Comparison of ENCODE assay signal across 9 mouse cellular contexts in the genomic region with DNA sequence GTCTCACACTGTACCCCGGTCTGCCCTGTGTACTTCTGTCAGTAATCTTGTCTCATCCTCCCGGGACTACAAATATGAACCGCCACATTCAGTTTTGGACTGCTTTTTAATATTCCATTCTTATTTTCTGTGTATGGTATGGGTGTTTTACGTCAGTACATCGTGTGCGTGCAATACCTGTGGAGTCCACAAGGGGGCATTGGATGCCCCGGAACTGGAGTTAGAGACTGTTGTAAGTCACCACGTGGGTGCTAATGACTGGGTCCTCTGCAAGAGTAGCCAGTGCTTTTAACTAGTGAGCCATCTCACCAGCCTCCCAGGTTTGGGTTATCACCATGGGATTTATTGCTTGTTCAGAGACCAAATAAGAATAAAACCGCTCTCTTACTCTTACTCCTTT. TPM values are rescaled to one million over a fixed set of nuclear protein-coding genes. Genes with fewer than 3 reads are reported as not detected.
DNase-seq lines count a peak whose midpoint lies in the region; ATAC-seq and TF ChIP-seq lines count a peak whose summit lies in the region.
"Had no signal": no experiment of that assay in that cellular context is flagged by ENCODE, and none has a peak within 500 bp of the region (broad histone marks: within the 10 kb centered on the region; RNA-seq: fewer than 3 reads in every experiment).

No protein-coding gene starts in this region.

- no peak overlapping the region for H3K4me3 ChIP-seq in hindbrain, embryonic 11.5 days (ENCODE audit: low read depth, low read length)
- no peak overlapping the region for H3K4me3 ChIP-seq in hindbrain, embryonic 16.5 days (ENCODE audit: low read length)
- H3K4me3 ChIP-seq in bone marrow macrophage, adult 2 months (ENCODE audit: insufficient read depth, low read length): no peak overlapping the region
- H3K4me3 ChIP-seq in limb, embryonic 11.5 days (ENCODE audit: low read depth, low read length): no peak overlapping the region
- H3K4me3 ChIP-seq in spleen, adult 2 months (ENCODE audit: extremely low read depth, insufficient read depth, insufficient read length): no peak overlapping the region
- H3K4me3 ChIP-seq in intestine, embryonic 16.5 days (ENCODE audit: low read length): no peak overlapping the region
- H3K4me3 ChIP-seq: embryonic facial prominence, embryonic 13.5 days had no signal

- no peak for ATAC-seq in hindbrain, embryonic 11.5 days (ENCODE audit: low FRiP score)
- ATAC-seq in hindbrain, embryonic 16.5 days: no peak
- no peak for ATAC-seq in limb, embryonic 11.5 days (ENCODE audit: insufficient number of reproducible peaks, low FRiP score, low TSS enrichment, low read depth)
- no peak for ATAC-seq in intestine, embryonic 16.5 days

- H3K36me3 ChIP-seq in hindbrain, embryonic 11.5 days (ENCODE audit: control insufficient read depth, insufficient read depth, low read length): no peaks in the 10 kb centered on the region
- no peaks in the 10 kb centered on the region for H3K36me3 ChIP-seq in hindbrain, embryonic 16.5 days (ENCODE audit: control insufficient read depth, insufficient read depth, low read length)
- no peaks in the 10 kb centered on the region for H3K36me3 ChIP-seq in limb, embryonic 11.5 days (ENCODE audit: control insufficient read depth, insufficient read depth, low read length)
- no peaks in the 10 kb centered on the region for H3K36me3 ChIP-seq in spleen, adult 2 months (ENCODE audit: control insufficient read depth, insufficient read depth, low read length)
- no peaks in the 10 kb centered on the region for H3K36me3 ChIP-seq in intestine, embryonic 16.5 days (ENCODE audit: control insufficient read depth, insufficient read depth, low read length)
- H3K36me3 ChIP-seq: embryonic facial prominence, embryonic 13.5 days had no signal

- no peak overlapping the region for H3K9ac ChIP-seq in hindbrain, embryonic 11.5 days (ENCODE audit: low read depth, low read length)
- no peak overlapping the region for H3K9ac ChIP-seq in hindbrain, embryonic 16.5 days (ENCODE audit: low read depth, low read length)
- no peak overlapping the region for H3K9ac ChIP-seq in limb, embryonic 11.5 days (ENCODE audit: low read length)
- no peak overlapping the region for H3K9ac ChIP-seq in intestine, embryonic 16.5 days (ENCODE audit: low read depth, low read length)
- H3K9ac ChIP-seq: embryonic facial prominence, embryonic 13.5 days had no signal

- peak; percentile 56; the same call in 1 of the 2 replicates for TF ChIP-seq CTCF in bone marrow macrophage, adult 2 months (IDR thresholded peaks at IDR 0.05; ENCODE audit: low read depth, low read length)
- TF ChIP-seq CTCF in spleen, adult 2 months (IDR thresholded peaks at IDR 0.05; ENCODE audit: extremely low read depth, insufficient read depth, insufficient read length, insufficient replicate concordance): peak; percentile 29; the same call in 1 of the 2 replicates

- WGBS in hindbrain, embryonic 11.5 days: 36% methylated on average over 9 of the region's 9 CpGs
- WGBS in hindbrain, embryonic 16.5 days: 47% methylated on average over 9 of the region's 9 CpGs
- whole genome bisulfite sequencing in limb, embryonic 11.5 days: 38% methylated on average over 9 of the region's 9 CpGs
- WGBS in spleen, adult 2 months: 61% methylated on average over 9 of the region's 9 CpGs
- WGBS in intestine, embryonic 16.5 days: 48% methylated on average over 9 of the region's 9 CpGs

- TF ChIP-seq POLR2A in bone marrow macrophage, adult 2 months (IDR thresholded peaks at IDR 0.05; ENCODE audit: borderline replicate concordance, low read depth, low read length): no peak
- no peak for TF ChIP-seq POLR2A in spleen, adult 2 months (IDR thresholded peaks at IDR 0.05; ENCODE audit: low read depth, low read length)

- peaks cover 1% of the 10 kb centered on the region; the same call in 1 of the 2 replicates for H3K27me3 ChIP-seq in hindbrain, embryonic 11.5 days (ENCODE audit: control insufficient read depth, insufficient read depth, low read length)
- no peaks in the 10 kb centered on the region for H3K27me3 ChIP-seq in hindbrain, embryonic 16.5 days (replicated peaks; ENCODE audit: control insufficient read depth, insufficient read depth, low read length)
- H3K27me3 ChIP-seq in limb, embryonic 11.5 days (ENCODE audit: control insufficient read depth, insufficient read depth, low read length): peaks cover 17% of the 10 kb centered on the region
- H3K27me3 ChIP-seq in spleen, adult 2 months (ENCODE audit: control insufficient read depth, insufficient read depth, low read length): no peaks in the 10 kb centered on the region
- peaks cover 9% of the 10 kb centered on the region; the same call in 1 of the 2 replicates for H3K27me3 ChIP-seq in intestine, embryonic 16.5 days (replicated peaks; ENCODE audit: control insufficient read depth, insufficient read depth, low read length)

- H3K9me3 ChIP-seq in hindbrain, embryonic 11.5 days (ENCODE audit: control insufficient read depth, low read length): no peaks in the 10 kb centered on the region
- no peaks in the 10 kb centered on the region for H3K9me3 ChIP-seq in hindbrain, embryonic 16.5 days (ENCODE audit: control insufficient read depth, low read length)
- H3K9me3 ChIP-seq in limb, embryonic 11.5 days (ENCODE audit: control insufficient read depth, low read length): no peaks in the 10 kb centered on the region
- H3K9me3 ChIP-seq in intestine, embryonic 16.5 days (ENCODE audit: control insufficient read depth, low read length): no peaks in the 10 kb centered on the region
- H3K9me3 ChIP-seq: embryonic facial prominence, embryonic 13.5 days had no signal

- peak; percentile 69 for DNase-seq in hindbrain, embryonic 11.5 days (ENCODE audit: low spot score)
- DNase-seq in CD8-positive naive resting alpha-beta T cell, adult 2 months (ENCODE audit: low read depth in 2 of 2, low spot score in 2 of 2): peak; percentile 59 to 70
- peak; percentile 69 for DNase-seq in limb, embryonic 11.5 days (ENCODE audit: low spot score)
- DNase-seq in spleen, adult 2 months (ENCODE audit: low read depth in 1 of 2, low spot score in 2 of 2): peak; percentile 49 to 55
- no peak for DNase-seq in cerebellum, adult 8-10 months

- H3K4me1 ChIP-seq in hindbrain, embryonic 11.5 days (replicated peaks; ENCODE audit: control insufficient read depth, insufficient read depth, low read length): peaks cover 4% of the 10 kb centered on the region; the same call in 1 of the 2 replicates
- peaks cover 7% of the 10 kb centered on the region for H3K4me1 ChIP-seq in hindbrain, embryonic 16.5 days (ENCODE audit: control insufficient read depth, insufficient read depth, low read depth, low read length)
- H3K4me1 ChIP-seq in bone marrow macrophage, adult 2 months (ENCODE audit: control insufficient read depth, insufficient read depth, low read length): peaks cover 8% of the 10 kb centered on the region; the same call in 1 of the 2 replicates
- H3K4me1 ChIP-seq in limb, embryonic 11.5 days (ENCODE audit: control insufficient read depth, insufficient read depth, low read length): 0 out of 2 replicates have a peak, but pooled peaks cover 2% of the 10 kb centered on the region
- H3K4me1 ChIP-seq in spleen, adult 2 months (ENCODE audit: control insufficient read depth, insufficient read depth, insufficient read length): peaks cover 26% of the 10 kb centered on the region
- H3K4me1 ChIP-seq in intestine, embryonic 16.5 days (ENCODE audit: control insufficient read depth, insufficient read depth, low read length): no peaks in the 10 kb centered on the region

- no peak overlapping the region for H3K4me2 ChIP-seq in hindbrain, embryonic 11.5 days (replicated peaks; ENCODE audit: low read depth, low read length)
- H3K4me2 ChIP-seq in hindbrain, embryonic 16.5 days (ENCODE audit: low read length): no peak overlapping the region
- no peak overlapping the region for H3K4me2 ChIP-seq in limb, embryonic 11.5 days (ENCODE audit: low read depth, severe bottlenecking)
- no peak overlapping the region for H3K4me2 ChIP-seq in intestine, embryonic 16.5 days (ENCODE audit: low read depth, low read length)
- H3K4me2 ChIP-seq: embryonic facial prominence, embryonic 13.5 days had no signal

- no peak overlapping the region for H3K27ac ChIP-seq in hindbrain, embryonic 11.5 days (ENCODE audit: low read depth, low read length)
- H3K27ac ChIP-seq in hindbrain, embryonic 16.5 days (ENCODE audit: low read depth, low read length): no peak overlapping the region
- H3K27ac ChIP-seq in bone marrow macrophage, adult 2 months (ENCODE audit: insufficient read depth, low read depth, low read length): no peak overlapping the region
- no peak overlapping the region for H3K27ac ChIP-seq in limb, embryonic 11.5 days (replicated peaks; ENCODE audit: low read depth, low read length)
- H3K27ac ChIP-seq in spleen, adult 2 months (ENCODE audit: insufficient read depth, low read length): no peak overlapping the region
- no peak overlapping the region for H3K27ac ChIP-seq in intestine, embryonic 16.5 days (ENCODE audit: low read length)
- H3K27ac ChIP-seq: embryonic facial prominence, embryonic 13.5 days had no signal

RNA-seq across cellular contexts. Expression of a gene that starts 6.6 kb away (rescaled TPM):
- polyA plus RNA-seq in hindbrain, embryonic 11.5 days (2014; fragmentation: Nextera tagmentation; extraction: Ambion mirVana): 37.3 and 40.0 TPM in 2 replicates
- polyA plus RNA-seq in hindbrain, embryonic 16.5 days (2015; fragmentation: Nextera tagmentation; extraction: Ambion mirVana): 38.5 and 39.5 TPM in 2 replicates
- polyA plus RNA-seq in bone marrow macrophage, adult 2 months (2012; ENCODE audit: insufficient read depth, insufficient read length, missing spikeins): not detected in 2 replicates
- polyA plus RNA-seq in limb, embryonic 11.5 days (2014; fragmentation: Nextera tagmentation; extraction: Ambion mirVana): 4.7 and 5.3 TPM in 2 replicates
- 0.22 and 0.40 TPM in 2 replicates for polyA plus RNA-seq in spleen, adult 2 months (2012; rRNA removed)
- polyA plus RNA-seq in intestine, embryonic 16.5 days (2015; fragmentation: Nextera tagmentation; extraction: Ambion mirVana): 1.2 and 1.6 TPM in 2 replicates

RNA-seq across cellular contexts. Expression of a gene that starts 18.6 kb away (rescaled TPM):
- 19.7 and 19.9 TPM in 2 replicates for polyA plus RNA-seq in hindbrain, embryonic 11.5 days (2014; fragmentation: Nextera tagmentation; extraction: Ambion mirVana)
- 31.4 and 35.6 TPM in 2 replicates for polyA plus RNA-seq in hindbrain, embryonic 16.5 days (2015; fragmentation: Nextera tagmentation; extraction: Ambion mirVana)
- polyA plus RNA-seq in bone marrow macrophage, adult 2 months (2012; ENCODE audit: insufficient read depth, insufficient read length, missing spikeins): 64.2 and 81.2 TPM in 2 replicates
- polyA plus RNA-seq in limb, embryonic 11.5 days (2014; fragmentation: Nextera tagmentation; extraction: Ambion mirVana): 18.9 and 19.6 TPM in 2 replicates
- 154 and 206 TPM in 2 replicates for polyA plus RNA-seq in spleen, adult 2 months (2012; rRNA removed)
- 53.4 and 65.3 TPM in 2 replicates for polyA plus RNA-seq in intestine, embryonic 16.5 days (2015; fragmentation: Nextera tagmentation; extraction: Ambion mirVana)

RNA-seq across cellular contexts. Expression of a gene that starts 34.8 kb away (rescaled TPM):
- polyA plus RNA-seq in hindbrain, embryonic 11.5 days (2014; fragmentation: Nextera tagmentation; extraction: Ambion mirVana): 115 and 120 TPM in 2 replicates
- polyA plus RNA-seq in hindbrain, embryonic 16.5 days (2015; fragmentation: Nextera tagmentation; extraction: Ambion mirVana): 93.2 and 103 TPM in 2 replicates
- polyA plus RNA-seq in bone marrow macrophage, adult 2 months (2012; ENCODE audit: insufficient read depth, insufficient read length, missing spikeins): 14.7 and 16.1 TPM in 2 replicates
- polyA plus RNA-seq in limb, embryonic 11.5 days (2014; fragmentation: Nextera tagmentation; extraction: Ambion mirVana): 122 and 126 TPM in 2 replicates
- 18.2 and 26.6 TPM in 2 replicates for polyA plus RNA-seq in spleen, adult 2 months (2012; rRNA removed)
- polyA plus RNA-seq in intestine, embryonic 16.5 days (2015; fragmentation: Nextera tagmentation; extraction: Ambion mirVana): 67.2 and 71.8 TPM in 2 replicates

RNA-seq across cellular contexts. Expression of a gene that starts 51.1 kb away (rescaled TPM):
- polyA plus RNA-seq in hindbrain, embryonic 11.5 days (2014; fragmentation: Nextera tagmentation; extraction: Ambion mirVana): 71.2 and 73.1 TPM in 2 replicates
- 45.1 and 56.1 TPM in 2 replicates for polyA plus RNA-seq in hindbrain, embryonic 16.5 days (2015; fragmentation: Nextera tagmentation; extraction: Ambion mirVana)
- 20.2 and 24.9 TPM in 2 replicates for polyA plus RNA-seq in bone marrow macrophage, adult 2 months (2012; ENCODE audit: insufficient read depth, insufficient read length, missing spikeins)
- polyA plus RNA-seq in limb, embryonic 11.5 days (2014; fragmentation: Nextera tagmentation; extraction: Ambion mirVana): 97.8 and 101 TPM in 2 replicates
- polyA plus RNA-seq in spleen, adult 2 months (2012; rRNA removed): 42.0 and 63.2 TPM in 2 replicates
- polyA plus RNA-seq in intestine, embryonic 16.5 days (2015; fragmentation: Nextera tagmentation; extraction: Ambion mirVana): 89.7 and 90.7 TPM in 2 replicates

RNA-seq across cellular contexts. Expression of a gene that starts 55.8 kb away (rescaled TPM):
- polyA plus RNA-seq in hindbrain, embryonic 11.5 days (2014; fragmentation: Nextera tagmentation; extraction: Ambion mirVana): 206 and 231 TPM in 2 replicates
- polyA plus RNA-seq in hindbrain, embryonic 16.5 days (2015; fragmentation: Nextera tagmentation; extraction: Ambion mirVana): 218 and 228 TPM in 2 replicates
- polyA plus RNA-seq in bone marrow macrophage, adult 2 months (2012; ENCODE audit: insufficient read depth, insufficient read length, missing spikeins): 88.5 and 89.7 TPM in 2 replicates
- 228 and 236 TPM in 2 replicates for polyA plus RNA-seq in limb, embryonic 11.5 days (2014; fragmentation: Nextera tagmentation; extraction: Ambion mirVana)
- 221 and 393 TPM in 2 replicates for polyA plus RNA-seq in spleen, adult 2 months (2012; rRNA removed)
- polyA plus RNA-seq in intestine, embryonic 16.5 days (2015; fragmentation: Nextera tagmentation; extraction: Ambion mirVana): 249 and 267 TPM in 2 replicates
